ENCODE assay signal across 20 mouse cellular contexts in genomic region chr2:38478683-38479082, GRCm38 (mm10). TPM values are rescaled to one million over a fixed set of nuclear protein-coding genes. Genes with fewer than 3 reads are reported as not detected.
DNase-seq lines count a peak whose midpoint lies in the region.
"Had no signal": no experiment of that assay in that cellular context is flagged by ENCODE, and none has a peak within 500 bp of the region (broad histone marks: within the 10 kb centered on the region; RNA-seq: fewer than 3 reads in every experiment).

No protein-coding gene starts in this region.

- 91% methylated on average over 4 of the region's 4 CpGs for WGBS in hindbrain, embryonic 10.5 days

- peak; percentile 19 for DNase-seq in CD4-positive helper T cell, adult 2 months (ENCODE audit: low read depth, low spot score)
- peak; percentile 9 for DNase-seq in CD4-positive, CD25-positive, alpha-beta regulatory T cell, adult 2 months (ENCODE audit: low read depth, low spot score)
- DNase-seq in induced T-regulatory cell, adult 2 months (ENCODE audit: low read depth), result peak; percentile 18
- peak; percentile 15 for DNase-seq in thymus, postnatal 25 days
- no peak for DNase-seq in hindbrain, embryonic 10.5 days (ENCODE audit: low spot score)
- DNase-seq in kidney, postnatal 14 days, result no peak
- DNase-seq: adrenal gland, adult 8-10 months; cerebellum, adult 9-10 months; cerebellum, postnatal 36 days; gastrocnemius, postnatal 14 days; kidney, adult 18-20 months; kidney, postnatal 36 days; liver; lung, adult 2 months; lung, postnatal 10 days had no signal

- H3K27me3 ChIP-seq in hindbrain, embryonic 10.5 days (ENCODE audit: insufficient read depth, poor library complexity, severe bottlenecking), result no peaks in the 10 kb centered on the region
- H3K27me3 ChIP-seq: heart, embryonic 15.5 days; kidney, embryonic 15.5 days; midbrain, embryonic 12.5 days had no signal

- H3K36me3 ChIP-seq in hindbrain, embryonic 10.5 days, result no peaks in the 10 kb centered on the region
- H3K36me3 ChIP-seq: heart, embryonic 15.5 days; kidney, embryonic 15.5 days; midbrain, embryonic 12.5 days had no signal

- H3K4me3 ChIP-seq in hindbrain, embryonic 10.5 days, result no peak overlapping the region
- H3K4me3 ChIP-seq: heart, embryonic 15.5 days; kidney, embryonic 15.5 days; midbrain, embryonic 12.5 days had no signal

- H3K27ac ChIP-seq in hindbrain, embryonic 10.5 days, result no peak overlapping the region
- H3K27ac ChIP-seq: heart, embryonic 15.5 days; hindbrain, embryonic 14.5 days; liver, embryonic 14.5 days; midbrain, embryonic 12.5 days had no signal

- H3K4me1 ChIP-seq in hindbrain, embryonic 10.5 days (replicated peaks), result no peaks in the 10 kb centered on the region
- H3K4me1 ChIP-seq: kidney, embryonic 15.5 days; midbrain, embryonic 12.5 days had no signal

- no peaks in the 10 kb centered on the region for H3K9me3 ChIP-seq in hindbrain, embryonic 10.5 days
- H3K9me3 ChIP-seq: heart, embryonic 15.5 days; kidney, embryonic 15.5 days; midbrain, embryonic 12.5 days had no signal

RNA-seq across cellular contexts. Expression of gene Nek6, which starts 32.8 kb away (rescaled TPM):
- 68.8 and 77.5 TPM in 2 replicates for polyA plus RNA-seq in hindbrain, embryonic 10.5 days (2016; fragmentation: Nextera tagmentation; extraction: Ambion mirVana)

Comparison
In these comparisons a context has a peak if more than half of its experiments do, and no peak if none do; other contexts are left out.
1. DNase-seq: peak in CD4-positive helper T cell, adult 2 months (single experiment), CD4-positive, CD25-positive, alpha-beta regulatory T cell, adult 2 months (single experiment), induced T-regulatory cell, adult 2 months (single experiment) and thymus, postnatal 25 days (single experiment); none in hindbrain, embryonic 10.5 days (single experiment) and kidney, postnatal 14 days (single experiment).